Mouse (Mus musculus): ENCODE measurements around the gene Gm15448.
"Not testable (repeated sequence)": the region's sequence is repeated elsewhere in the genome, so short reads cannot be mapped to it uniquely, and the experiment has no call there.

Gm15448 gene

GRCm38 (mm10) chr7:3825599-3825998 is at the start of gene Gm15448:
Gm15448 (minus strand) TSS chr7:3825687.
- DNase-seq = not testable (repeated sequence)

GRCm38 (mm10) chr7:3875032-3875431 is 49.5 kb upstream of the Gm15448 start:
- not testable (repeated sequence) for DNase-seq

GRCm38 (mm10) chr7:3844951-3845350 is 19.5 kb upstream of the Gm15448 start, which contains the start of gene Pira2:
Pira2 (minus strand) TSS chr7:3845051.
- not testable (repeated sequence) for DNase-seq

- DNase-seq = not testable (repeated sequence)
These were observed 12.4 kb upstream of the Gm15448 start for GRCm38 (mm10) chr7:3837854-3838253.

GRCm38 (mm10) chr7:3830633-3831032 is 5.1 kb upstream of the Gm15448 start:
- DNase-seq = not testable (repeated sequence)

- DNase-seq = not testable (repeated sequence)
These were observed 13.6 kb downstream of the Gm15448 start for GRCm38 (mm10) chr7:3811912-3812311.

- not testable (repeated sequence) for DNase-seq
These were observed 22.6 kb downstream of the Gm15448 start for GRCm38 (mm10) chr7:3802935-3803334.

GRCm38 (mm10) chr7:3799940-3800339 is 25.5 kb downstream of the Gm15448 start:
- not testable (repeated sequence) for DNase-seq

- DNase-seq = not testable (repeated sequence)
These were observed 29.2 kb downstream of the Gm15448 start for GRCm38 (mm10) chr7:3796286-3796685.
